Comparison of ENCODE assay signal across 31 mouse cellular contexts in the genomic region with DNA sequence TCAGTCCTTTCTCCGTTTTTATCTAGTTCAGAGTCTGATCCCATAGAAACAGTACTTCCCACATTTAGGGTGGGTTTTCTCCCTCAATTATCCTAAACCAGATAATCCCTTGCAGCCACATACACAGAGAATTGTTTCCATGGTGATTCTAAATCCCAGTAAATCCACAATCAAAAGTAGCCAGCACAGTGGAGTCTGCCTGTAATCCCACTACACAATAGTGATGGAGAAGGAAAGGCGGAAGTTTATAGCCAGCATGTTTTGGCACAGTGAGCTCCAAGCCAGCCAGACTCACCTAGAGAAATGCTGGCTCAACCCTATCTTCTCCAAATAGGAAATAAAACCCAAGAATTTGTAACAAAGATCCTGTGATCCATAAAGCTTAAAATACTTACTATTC. TPM values are rescaled to one million over a fixed set of nuclear protein-coding genes. Genes with fewer than 3 reads are reported as not detected.
DNase-seq lines count a peak whose midpoint lies in the region; ATAC-seq and TF ChIP-seq lines count a peak whose summit lies in the region.
"Had no signal": no experiment of that assay in that cellular context is flagged by ENCODE, and none has a peak within 500 bp of the region (broad histone marks: within the 10 kb centered on the region; RNA-seq: fewer than 3 reads in every experiment).

No protein-coding gene starts in this region.

- peak overlapping the region; percentile 56 for H3K27ac ChIP-seq in midbrain, embryonic 13.5 days
- H3K27ac ChIP-seq in lung, postnatal 0 days (ENCODE audit: low read length): no peak overlapping the region
- H3K27ac ChIP-seq: heart, embryonic 10.5 days; hindbrain, embryonic 15.5 days; limb, embryonic 15.5 days; liver, embryonic 14.5 days had no signal

- no peak for TF ChIP-seq EP300 in lung, postnatal 0 days (IDR thresholded peaks at IDR 0.05)

- H3K9me3 ChIP-seq in megakaryocyte, embryonic 14.5 days: peaks cover 3% of the 10 kb centered on the region; the same call in 1 of the 2 replicates
- no peaks in the 10 kb centered on the region for H3K9me3 ChIP-seq in midbrain, embryonic 13.5 days
- no peaks in the 10 kb centered on the region for H3K9me3 ChIP-seq in lung, postnatal 0 days (ENCODE audit: low read length)
- H3K9me3 ChIP-seq: heart, embryonic 10.5 days; hindbrain, embryonic 15.5 days; limb, embryonic 15.5 days had no signal

- peak overlapping the region; percentile 56 for H3K4me3 ChIP-seq in megakaryocyte, embryonic 14.5 days (replicated peaks)
- no peak overlapping the region for H3K4me3 ChIP-seq in midbrain, embryonic 13.5 days (replicated peaks)
- H3K4me3 ChIP-seq in lung, postnatal 0 days (ENCODE audit: low read depth, low read length): no peak overlapping the region
- H3K4me3 ChIP-seq: erythroblast, embryonic 14.5 days; heart, embryonic 10.5 days; hindbrain, embryonic 15.5 days; limb, embryonic 15.5 days had no signal

- WGBS in midbrain, embryonic 13.5 days: 30% methylated on average over 2 of the region's 2 CpGs
- 83% methylated on average over 2 of the region's 2 CpGs for WGBS in lung, postnatal 0 days

- H3K36me3 ChIP-seq in megakaryocyte, embryonic 14.5 days (replicated peaks; ENCODE audit: low read length): peaks cover 16% of the 10 kb centered on the region
- no peaks in the 10 kb centered on the region for H3K36me3 ChIP-seq in midbrain, embryonic 13.5 days
- H3K36me3 ChIP-seq in lung, postnatal 0 days (ENCODE audit: insufficient read depth, low read length): no peaks in the 10 kb centered on the region
- H3K36me3 ChIP-seq: hindbrain, embryonic 15.5 days had no signal

- ATAC-seq in megakaryocyte, adult 5-6 weeks (ENCODE audit: poor library complexity, severe bottlenecking): no peak
- ATAC-seq in midbrain, embryonic 13.5 days: peak; percentile 41
- ATAC-seq in lung, postnatal 0 days: no peak
- no peak for ATAC-seq in inflammation-experienced regulatory T-cells, adult 6 months
- ATAC-seq: forebrain, embryonic 14.5 days; intestine, embryonic 16.5 days had no signal

- peaks cover 2% of the 10 kb centered on the region for H3K27me3 ChIP-seq in megakaryocyte, embryonic 14.5 days (replicated peaks)
- peaks cover 6% of the 10 kb centered on the region for H3K27me3 ChIP-seq in midbrain, embryonic 13.5 days
- H3K27me3 ChIP-seq in lung, postnatal 0 days (replicated peaks; ENCODE audit: insufficient read depth, low read length): no peaks in the 10 kb centered on the region
- H3K27me3 ChIP-seq: CH12.LX; hindbrain, embryonic 15.5 days; limb, embryonic 15.5 days had no signal

- H3K4me1 ChIP-seq in megakaryocyte, embryonic 14.5 days: peaks cover 25% of the 10 kb centered on the region
- peaks cover 19% of the 10 kb centered on the region for H3K4me1 ChIP-seq in midbrain, embryonic 13.5 days (replicated peaks)
- no peaks in the 10 kb centered on the region for H3K4me1 ChIP-seq in lung, postnatal 0 days (ENCODE audit: insufficient read depth, low read depth, low read length)
- H3K4me1 ChIP-seq: limb, embryonic 15.5 days had no signal

- H3K9ac ChIP-seq in midbrain, embryonic 13.5 days (replicated peaks): no peak overlapping the region
- H3K9ac ChIP-seq in lung, postnatal 0 days (replicated peaks; ENCODE audit: low read depth): no peak overlapping the region
- H3K9ac ChIP-seq: hindbrain, embryonic 15.5 days; limb, embryonic 15.5 days; liver, embryonic 14.5 days; lung, embryonic 14.5 days had no signal

- TF ChIP-seq CTCF in lung, postnatal 0 days (IDR thresholded peaks at IDR 0.05): no peak

- peak; percentile 13 for DNase-seq in R1 (ENCODE audit: low read depth, low spot score)
- no peak for DNase-seq in lung, postnatal 0 days (ENCODE audit: low spot score)
- no peak for DNase-seq in adrenal gland, adult (ENCODE audit: inconsistent age in 2 of 2, low spot score in 1 of 2)
- DNase-seq: adrenal gland, postnatal 25 days; B cell, adult 2 months; cerebellum, adult 11 months; cerebellum, adult 9-11 months; heart, postnatal 4 days; kidney, adult 9 months; kidney, postnatal 14 days; layer of hippocampus, postnatal 36 days; lung, embryonic 14.5 days; lung, postnatal 36 days; right cerebral cortex, postnatal 25 days; thymus, postnatal 14 days had no signal

- no peak overlapping the region for H3K4me2 ChIP-seq in midbrain, embryonic 13.5 days (replicated peaks)
- H3K4me2 ChIP-seq in lung, postnatal 0 days (replicated peaks; ENCODE audit: low read depth, low read length): no peak overlapping the region
- H3K4me2 ChIP-seq: hindbrain, embryonic 15.5 days; limb, embryonic 15.5 days; lung, embryonic 14.5 days had no signal

RNA-seq across cellular contexts. Expression of a gene that starts 3.9 kb away (rescaled TPM):
- 1.4 and 2.4 TPM in 2 replicates for polyA plus RNA-seq in megakaryocyte, embryonic 14.5 days (2012; ENCODE audit: insufficient read depth, low replicate concordance)
- total RNA-seq in megakaryocyte, adult 5-6 weeks (2015): 16.2 and 22.1 TPM in 2 replicates
- total RNA-seq in megakaryocyte, adult 5-6 weeks (2017): 7.0 and 9.4 TPM in 2 replicates
- 25.1 and 25.3 TPM in 2 replicates for polyA plus RNA-seq in midbrain, embryonic 13.5 days (2015; fragmentation: Nextera tagmentation; extraction: Ambion mirVana)
- 8.8 and 10.8 TPM in 2 replicates for polyA plus RNA-seq in lung, postnatal 0 days (2015; fragmentation: Nextera tagmentation; extraction: Ambion mirVana)
- 10 to 100 TPM; 13.2 to 19.5 (median 18.1) TPM for polyA plus RNA-seq in inflammation-experienced regulatory T-cells, adult 6 months (2017; shearing (Covaris generic))
- polyA plus RNA-seq: erythroblast, embryonic 14.5 days had no signal

RNA-seq across cellular contexts. Expression of a gene that starts 25.8 kb away (rescaled TPM):
- not detected in 2 replicates for polyA plus RNA-seq in megakaryocyte, embryonic 14.5 days (2012; ENCODE audit: insufficient read depth, low replicate concordance)
- 3.9 and 5.8 TPM in 2 replicates for total RNA-seq in megakaryocyte, adult 5-6 weeks (2015)
- 4.1 and 4.8 TPM in 2 replicates for total RNA-seq in megakaryocyte, adult 5-6 weeks (2017)
- polyA plus RNA-seq in midbrain, embryonic 13.5 days (2015; fragmentation: Nextera tagmentation; extraction: Ambion mirVana): 2.3 and 3.9 TPM in 2 replicates
- 1.6 and 2.7 TPM in 2 replicates for polyA plus RNA-seq in lung, postnatal 0 days (2015; fragmentation: Nextera tagmentation; extraction: Ambion mirVana)
- 1 to 10 TPM; 4.8 to 7.6 (median 5.0) TPM for polyA plus RNA-seq in inflammation-experienced regulatory T-cells, adult 6 months (2017; shearing (Covaris generic))
- total RNA-seq: layer of hippocampus, postnatal 36 days; left cerebral cortex, postnatal 36 days had no signal
- polyA plus RNA-seq: gonadal fat pad, adult 2 months; spleen, adult 2 months; testis, adult 2 months had no signal
